13 mouse cellular contexts compared by ENCODE assay signal in genomic region chrX:158373219-158373618, GRCm38 (mm10).
A peak's percentile ranks its signal among the peaks of the same experiment; 100 is the strongest.
DNase-seq lines count a peak whose midpoint lies in the region; ATAC-seq lines count a peak whose summit lies in the region.
"Had no signal": no experiment of that assay in that cellular context is flagged by ENCODE, and none has a peak within 500 bp of the region (broad histone marks: within the 10 kb centered on the region; RNA-seq: fewer than 3 reads in every experiment).

No protein-coding gene starts in this region.

- no peak for ATAC-seq in frontal cortex, adult (ENCODE audit: low TSS enrichment)
- ATAC-seq: forebrain, postnatal 0 days; intestine, embryonic 15.5 days had no signal

- DNase-seq in cerebellum, adult 11-12 months = peak; percentile 74
- DNase-seq in cerebellum, adult 8-10 months = peak; percentile 41
- peak; percentile 32 to 48 for DNase-seq in cerebellum, postnatal 14 days
- no peak for DNase-seq in heart, adult 8-10 months (ENCODE audit: low spot score)
- no peak for DNase-seq in frontal cortex, postnatal 25 days (ENCODE audit: low spot score in 2 of 2)
- DNase-seq: adrenal gland, adult 2 months; adrenal gland, postnatal 25 days; forebrain, postnatal 0 days; gastrocnemius, postnatal 36 days; heart, postnatal 14 days; kidney, adult 18-20 months had no signal

Comparison
In these comparisons a context has a peak if more than half of its experiments do, and no peak if none do; other contexts are left out.
1. DNase-seq: peak in cerebellum, adult 11-12 months (single experiment), cerebellum, adult 8-10 months (single experiment) and cerebellum, postnatal 14 days (2 of 2); none in heart, adult 8-10 months (single experiment) and frontal cortex, postnatal 25 days (0 of 2).